Mouse (Mus musculus) liver, embryonic 12.5 days (tissue): ENCODE data around the gene Katnal1. TPM values are rescaled to one million over a fixed set of nuclear protein-coding genes. Genes with fewer than 3 reads are reported as not detected.
A peak's percentile ranks its signal among the peaks of the same experiment; 100 is the strongest.

Experiments used
- ATAC-seq: fragments of 200-750 bp; cut with Nextera tagmentation; 2 replicates; pipeline ENCODE4 v1.8.0; 2017; ENCODE audit warnings: moderate number of reproducible peaks, mild to moderate bottlenecking, moderate library complexity
- H3K27ac ChIP-seq: fragments of 300-500 bp; sonication (generic); 2 replicates; pipeline ENCODE4 v1.5.1; 2016; ENCODE audit warnings: mild to moderate bottlenecking
- H3K27me3 ChIP-seq: fragments of 300-500 bp; sonication (generic); replicated peaks from 2 replicates; pipeline ENCODE4 v1.6.1; 2016; ENCODE audit warnings: mild to moderate bottlenecking, moderate library complexity
- H3K36me3 ChIP-seq: fragments of 300-500 bp; sonication (generic); 2 replicates; pipeline ENCODE4 v1.6.1; 2016; ENCODE audit warnings: mild to moderate bottlenecking, moderate library complexity
- H3K4me1 ChIP-seq: fragments of 300-500 bp; sonication (generic); 2 replicates; pipeline ENCODE4 v1.6.1; 2016
- H3K4me2 ChIP-seq: fragments of 300-500 bp; sonication (generic); 2 replicates; pipeline ENCODE4 v1.6.1; 2016; ENCODE audit warnings: mild to moderate bottlenecking, moderate library complexity
- H3K4me3 ChIP-seq: fragments of 300-500 bp; sonication (generic); 2 replicates; pipeline ENCODE4 v1.5.1; 2016; ENCODE audit warnings: mild to moderate bottlenecking, moderate library complexity
- H3K9ac ChIP-seq: fragments of 300-500 bp; sonication (generic); 2 replicates; pipeline ENCODE4 v1.6.1; 2016; ENCODE audit warnings: mild to moderate bottlenecking, moderate library complexity
- H3K9me3 ChIP-seq: fragments of 300-500 bp; sonication (generic); replicated peaks from 2 replicates; pipeline ENCODE4 v1.6.1; 2016; ENCODE audit warnings: mild to moderate bottlenecking, moderate library complexity
- WGBS: fragments of 180-500 bp; shearing (Covaris S2); methylation state at CpG from one replicate; pipeline ENCODE4 v1.1.7; 2016; ENCODE audit not compliant: insufficient replicate concordance; 5-methylcytosine and 5-hydroxymethylcytosine counted together
- polyA plus RNA-seq: library from polyadenylated mRNA; unstranded; fragments of >200 nt; fragmentation: Nextera tagmentation; extraction: Ambion mirVana; gene quantifications from 2 replicates; pipeline ENCODE4 v1.2.1, GENCODE M21; 2016

Gene Katnal1
- 18.3 and 18.9 TPM in 2 replicates for polyA plus RNA-seq

DNA sequence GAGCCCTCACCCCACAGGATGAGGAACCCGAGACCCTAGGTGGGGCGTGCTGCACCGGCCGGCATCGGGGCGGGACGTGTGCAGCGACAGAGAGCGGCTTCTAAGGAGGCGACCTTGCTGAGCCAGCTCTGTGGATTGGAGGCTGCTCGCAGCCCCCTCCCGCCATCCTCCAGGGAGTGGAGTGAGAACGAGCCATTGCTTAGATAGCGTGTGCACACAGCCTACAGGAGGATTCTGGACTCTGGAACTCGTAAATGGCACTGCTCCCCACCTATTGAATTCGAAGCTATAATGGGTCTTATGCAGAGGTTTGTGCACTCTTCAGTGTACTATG is at the start of gene Katnal1:
Katnal1 (minus strand) TSS at position 205 of the 334 bp plus-strand sequence.
- Histone ChIP-seq H3K9me3 (peaks cover 4% of the 10 kb centered on the region; the same call in 1 of the 2 replicates), H3K27me3 (no peaks in the 10 kb centered on the region), H3K4me2 (peak within 1 kb of the TSS; percentile 95), H3K4me1 (peaks cover 72% of the 10 kb centered on the region), H3K36me3 (peaks cover 31% of the 10 kb centered on the region), H3K27ac (peak within 1 kb of the TSS; percentile 98), H3K9ac (peak within 1 kb of the TSS; percentile 87), H3K4me3 (peak within 1 kb of the TSS; percentile 80)
- ATAC-seq, result peak; percentile 43
- WGBS, result 2% methylated on average over 16 of the region's 16 CpGs

DNA sequence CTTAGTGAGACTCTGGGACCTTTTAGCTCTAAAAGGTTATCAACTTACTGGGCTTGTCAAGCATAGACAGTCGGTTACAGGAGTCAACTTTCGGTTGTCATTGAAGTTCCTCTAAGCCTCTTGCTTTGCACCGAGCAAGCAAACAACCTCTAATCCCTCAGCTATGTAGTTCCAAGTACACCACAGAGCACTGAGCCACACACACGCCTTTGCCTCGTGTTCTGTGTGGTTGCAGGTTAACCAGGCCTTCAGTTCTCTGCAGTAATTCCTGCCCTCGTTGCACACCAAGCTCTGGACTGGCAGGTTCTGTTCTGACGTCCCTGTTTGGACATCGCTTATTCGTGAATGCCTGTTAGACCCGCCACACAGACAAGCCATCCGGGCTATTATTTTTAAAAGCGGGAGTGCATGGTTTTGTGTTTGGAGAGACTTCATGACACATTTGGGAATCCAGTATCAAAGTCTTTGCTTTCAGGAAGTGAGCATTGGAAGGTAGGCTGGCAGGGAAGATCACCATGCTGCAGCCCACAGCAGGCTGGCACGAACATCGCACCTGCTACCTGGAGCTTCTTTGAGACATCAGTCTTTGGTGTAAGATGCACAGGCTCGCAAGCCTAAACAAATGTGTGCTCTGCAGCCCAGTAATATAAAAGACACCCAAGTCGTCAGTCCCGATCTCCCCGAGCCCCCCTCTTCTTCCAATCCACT is 49.5 kb upstream of the Katnal1 start:
- Histone ChIP-seq H3K9me3 (peaks cover 2% of the 10 kb centered on the region; the same call in 1 of the 2 replicates), H3K36me3 (no peaks in the 10 kb centered on the region), H3K4me2 (no peak overlapping the region), H3K9ac (peak overlapping the region; percentile 4; the same call in 1 of the 2 replicates), H3K4me1 (peaks cover 50% of the 10 kb centered on the region), H3K27me3 (no peaks in the 10 kb centered on the region), H3K27ac (peak overlapping the region; percentile 79), H3K4me3 (no peak overlapping the region)
- peak; percentile 34; the same call in 1 of the 2 replicates for ATAC-seq
- WGBS, result 59% methylated on average over 18 of the region's 18 CpGs

DNA sequence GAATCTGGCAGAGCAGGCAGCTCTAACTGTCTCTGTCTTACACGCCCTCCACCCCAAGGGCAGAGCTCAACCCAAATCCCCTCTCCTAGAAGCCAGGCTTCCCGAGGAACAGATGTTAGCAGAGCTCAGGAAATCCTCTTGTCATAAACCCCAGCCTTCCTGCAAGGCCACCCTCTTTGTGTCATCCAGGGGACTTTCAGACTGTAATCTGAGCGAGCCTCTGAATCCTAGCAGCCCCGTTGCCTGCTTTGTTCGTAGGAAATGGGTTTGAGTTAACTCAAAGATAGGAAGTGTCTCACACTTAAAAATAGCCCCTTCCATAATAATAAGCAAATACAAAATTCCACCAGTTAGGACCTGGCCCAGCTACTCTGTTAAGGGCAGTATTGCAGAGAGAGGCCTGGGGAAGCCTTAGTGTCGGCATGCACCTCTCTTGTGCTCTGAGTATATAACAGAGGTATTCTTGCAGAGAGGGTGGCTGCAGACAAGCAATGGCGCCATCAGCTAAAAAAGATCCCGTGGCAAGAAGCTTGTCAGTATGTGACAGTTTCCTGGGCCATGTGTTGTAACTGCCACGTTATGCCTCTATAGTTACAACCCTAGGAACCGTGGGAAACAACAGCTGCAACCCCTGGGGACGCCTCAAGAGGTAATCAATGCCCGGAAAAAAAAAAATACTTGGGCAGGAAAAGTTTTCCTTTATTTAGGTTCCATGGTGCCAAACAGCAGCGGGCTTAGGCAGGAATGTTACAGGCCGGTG is 48.8 kb upstream of the Katnal1 start:
- Histone ChIP-seq H3K4me1 (peaks cover 56% of the 10 kb centered on the region), H3K36me3 (no peaks in the 10 kb centered on the region), H3K9ac (peak overlapping the region; percentile 4; the same call in 1 of the 2 replicates), H3K4me2 (no peak overlapping the region), H3K27ac (peak overlapping the region; percentile 79), H3K27me3 (no peaks in the 10 kb centered on the region), H3K4me3 (no peak overlapping the region), H3K9me3 (no peaks in the 10 kb centered on the region)
- no peak for ATAC-seq
- WGBS, result 25% methylated on average over 14 of the region's 14 CpGs

DNA sequence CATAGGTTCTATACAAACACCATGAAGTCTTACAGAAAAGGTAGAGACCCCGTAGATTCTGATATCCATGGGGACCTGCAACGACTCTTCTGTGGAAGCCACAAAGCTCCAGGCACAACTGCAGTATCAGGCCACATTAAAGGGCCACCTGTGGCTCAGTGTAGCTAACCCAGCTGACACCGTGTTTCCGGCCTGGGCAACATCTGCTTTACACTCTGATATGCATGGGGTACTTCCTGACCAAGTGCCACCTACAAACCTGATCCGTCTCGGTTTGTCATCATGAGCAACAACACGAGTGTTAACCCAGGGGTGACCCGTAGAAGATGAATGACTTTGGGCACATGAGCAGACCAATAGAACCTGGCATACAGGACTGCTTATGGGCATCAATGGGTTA is 47.8 kb upstream of the Katnal1 start:
- no peak overlapping the region for H3K9ac ChIP-seq
- no peaks in the 10 kb centered on the region for H3K27me3 ChIP-seq
- ATAC-seq, result no peak
- 63% methylated on average over 8 of the region's 8 CpGs for WGBS
- peaks cover 57% of the 10 kb centered on the region for H3K4me1 ChIP-seq
- H3K4me3 ChIP-seq, result no peak overlapping the region
- no peaks in the 10 kb centered on the region for H3K9me3 ChIP-seq
- H3K36me3 ChIP-seq, result no peaks in the 10 kb centered on the region
- peak overlapping the region; percentile 79; the same call in 1 of the 2 replicates for H3K27ac ChIP-seq
- H3K4me2 ChIP-seq, result no peak overlapping the region

DNA sequence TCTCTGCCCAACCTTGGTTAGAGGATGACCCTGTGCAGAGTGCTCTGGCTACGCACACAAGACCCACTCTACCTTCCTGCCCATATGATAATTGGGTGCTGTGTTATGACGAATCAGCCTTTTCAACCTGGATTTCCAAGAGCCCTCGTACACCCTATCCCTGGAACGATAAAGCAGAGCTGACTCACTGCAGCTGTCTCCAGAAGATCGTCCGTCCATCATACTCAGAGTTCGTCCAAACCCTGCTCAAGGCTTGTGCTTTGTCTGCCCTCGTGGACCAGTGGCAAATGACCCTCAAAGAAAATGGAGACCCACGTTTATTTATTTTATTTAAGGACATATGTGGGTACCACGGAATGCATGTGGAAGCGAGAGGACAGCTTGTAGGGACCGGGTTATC is 45.9 kb upstream of the Katnal1 start:
- Histone ChIP-seq H3K9me3 (no peaks in the 10 kb centered on the region), H3K27ac (no peak overlapping the region), H3K9ac (no peak overlapping the region), H3K27me3 (no peaks in the 10 kb centered on the region), H3K4me1 (peaks cover 60% of the 10 kb centered on the region), H3K36me3 (no peaks in the 10 kb centered on the region), H3K4me3 (no peak overlapping the region), H3K4me2 (no peak overlapping the region)
- ATAC-seq, result no peak
- WGBS, result 73% methylated on average over 12 of the region's 12 CpGs

DNA sequence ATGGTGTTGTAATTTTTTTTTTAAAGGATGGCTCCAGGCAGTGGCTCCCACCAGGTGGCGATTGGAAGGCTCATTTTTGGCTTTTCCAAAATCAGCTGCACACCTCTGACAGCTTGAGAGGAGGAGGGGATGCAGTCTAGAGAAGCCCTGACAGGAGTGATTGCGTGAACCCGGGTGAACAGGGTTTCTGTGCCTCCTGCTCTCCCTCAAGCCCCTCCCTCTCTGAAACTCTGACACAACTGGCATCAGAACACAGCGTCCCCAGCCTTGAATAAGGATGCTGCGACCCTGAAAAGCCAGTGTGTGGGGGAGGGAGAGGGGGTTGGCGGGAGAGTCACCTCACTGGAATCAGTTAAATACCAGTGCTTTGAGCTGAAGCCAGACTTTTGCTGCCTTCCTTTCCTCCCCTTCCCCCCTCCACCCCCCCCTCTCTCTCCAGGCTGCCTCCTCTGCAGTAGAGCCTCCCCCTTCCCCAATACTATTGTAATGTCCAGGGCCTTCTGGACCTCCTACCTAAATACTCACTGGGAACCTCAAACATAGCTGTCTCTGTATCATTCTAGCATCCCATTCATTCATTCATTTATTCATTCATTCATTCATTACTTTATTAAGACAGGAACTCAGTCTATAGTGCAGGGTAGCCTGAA is 44.0 kb upstream of the Katnal1 start:
- H3K4me2 ChIP-seq, result no peak overlapping the region
- no peaks in the 10 kb centered on the region for H3K36me3 ChIP-seq
- no peak for ATAC-seq
- H3K4me3 ChIP-seq, result no peak overlapping the region
- H3K9me3 ChIP-seq, result no peaks in the 10 kb centered on the region
- no peaks in the 10 kb centered on the region for H3K27me3 ChIP-seq
- whole genome bisulfite sequencing, result 24% methylated on average over 6 of the region's 6 CpGs
- no peak overlapping the region for H3K9ac ChIP-seq
- peaks cover 58% of the 10 kb centered on the region for H3K4me1 ChIP-seq
- no peak overlapping the region for H3K27ac ChIP-seq

DNA sequence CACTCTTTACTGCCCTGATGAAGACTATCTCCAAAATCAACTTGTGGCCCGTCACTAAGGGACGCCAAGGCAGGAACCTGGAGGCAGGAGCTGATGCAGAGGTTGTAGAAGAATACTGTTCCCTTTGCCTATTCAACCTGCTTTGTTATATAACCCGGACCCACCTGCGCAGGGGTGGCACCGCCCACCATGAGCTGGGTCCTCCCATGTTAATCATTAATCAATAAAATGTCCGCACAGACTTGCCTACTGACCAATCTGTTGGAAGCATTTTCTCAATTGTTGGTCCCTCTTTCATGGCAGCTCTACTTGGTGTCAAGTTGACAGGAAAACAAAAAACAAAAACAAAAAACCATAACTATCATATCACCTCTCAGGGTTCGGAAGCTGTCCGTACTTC is 43.0 kb upstream of the Katnal1 start:
- Histone ChIP-seq H3K9ac (no peak overlapping the region), H3K27ac (no peak overlapping the region), H3K27me3 (no peaks in the 10 kb centered on the region), H3K4me3 (no peak overlapping the region), H3K9me3 (no peaks in the 10 kb centered on the region), H3K4me1 (peaks cover 58% of the 10 kb centered on the region), H3K36me3 (no peaks in the 10 kb centered on the region), H3K4me2 (no peak overlapping the region)
- 81% methylated on average over 8 of the region's 8 CpGs for WGBS
- ATAC-seq, result no peak

DNA sequence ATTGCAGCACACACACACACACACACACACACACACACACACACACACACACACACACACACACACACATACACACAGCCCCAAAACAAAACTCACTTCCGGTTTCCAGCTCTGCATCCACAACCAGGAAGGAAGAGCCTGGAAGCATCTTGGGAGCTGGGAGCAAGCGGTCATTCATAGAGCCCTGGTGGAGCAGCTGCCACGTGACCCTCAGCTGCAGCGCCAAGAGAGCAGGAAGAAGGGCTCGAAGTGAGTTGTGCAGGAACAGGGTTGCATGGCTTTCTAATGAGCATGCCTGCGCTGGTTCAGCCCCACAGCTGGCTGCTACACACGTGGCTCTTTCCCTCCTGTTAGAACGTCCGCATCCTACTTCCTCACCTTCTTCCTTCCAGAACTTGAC is 40.5 kb upstream of the Katnal1 start:
- 49% methylated on average over 9 of the region's 9 CpGs for WGBS
- Histone ChIP-seq H3K4me3 (no peak overlapping the region), H3K9ac (no peak overlapping the region), H3K4me2 (no peak overlapping the region), H3K4me1 (peaks cover 78% of the 10 kb centered on the region), H3K27ac (no peak overlapping the region), H3K27me3 (no peaks in the 10 kb centered on the region), H3K9me3 (no peaks in the 10 kb centered on the region), H3K36me3 (no peaks in the 10 kb centered on the region)
- no peak for ATAC-seq

DNA sequence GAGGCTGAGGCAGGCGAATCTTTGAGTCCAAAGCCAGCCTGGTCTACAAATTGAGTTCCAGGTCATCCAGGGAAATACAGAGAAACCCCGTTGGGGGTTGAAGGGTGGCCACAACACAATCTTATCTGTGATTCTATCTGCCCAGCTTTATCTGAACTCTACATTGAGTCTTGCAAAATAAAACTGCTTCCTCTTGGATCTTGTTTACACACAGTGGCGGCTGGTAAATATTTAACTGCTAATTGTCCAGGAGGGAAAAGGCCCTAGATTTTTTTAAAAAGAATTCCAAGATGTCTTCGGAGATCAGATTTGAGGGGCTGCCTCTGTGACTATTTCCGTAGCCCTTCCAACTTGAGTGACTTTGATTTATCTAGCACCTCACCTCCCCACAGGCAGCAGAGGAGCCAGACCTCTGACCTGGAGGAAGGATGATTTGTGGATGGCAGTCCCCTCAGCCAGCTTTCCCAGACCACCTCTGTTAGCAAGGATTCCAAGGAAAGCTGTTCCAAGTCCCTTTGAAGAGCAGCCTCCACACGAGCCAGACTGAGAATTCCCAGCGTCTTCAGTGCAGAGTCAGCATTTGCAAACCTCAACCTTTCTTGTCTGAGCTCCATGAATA is 39.9 kb upstream of the Katnal1 start:
- H3K9ac ChIP-seq, result no peak overlapping the region
- no peak for ATAC-seq
- H3K4me3 ChIP-seq, result no peak overlapping the region
- no peaks in the 10 kb centered on the region for H3K9me3 ChIP-seq
- no peaks in the 10 kb centered on the region for H3K27me3 ChIP-seq
- whole genome bisulfite sequencing, result 46% methylated on average over 7 of the region's 7 CpGs
- peaks cover 78% of the 10 kb centered on the region for H3K4me1 ChIP-seq
- no peak overlapping the region for H3K4me2 ChIP-seq
- peak overlapping the region; percentile 55; the same call in 1 of the 2 replicates for H3K27ac ChIP-seq
- H3K36me3 ChIP-seq, result no peaks in the 10 kb centered on the region

DNA sequence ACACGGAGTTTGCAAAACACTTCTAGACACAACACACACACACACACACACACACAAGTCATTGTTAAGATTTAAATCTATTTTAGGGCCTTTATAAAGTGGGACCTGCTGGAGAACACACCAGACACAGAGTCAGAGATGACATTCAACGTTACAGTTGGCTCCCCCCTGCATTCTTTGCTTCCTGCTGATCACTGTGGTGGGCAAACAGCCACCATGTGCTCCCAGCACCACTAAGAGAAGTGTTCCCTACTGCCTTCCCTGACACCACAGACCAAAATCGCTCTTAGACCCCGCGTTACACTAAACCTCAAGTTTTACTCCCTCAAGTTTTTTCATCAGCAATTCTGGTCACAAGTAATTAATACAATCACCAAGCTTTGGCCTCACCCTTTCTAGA is 39.1 kb upstream of the Katnal1 start:
- no peak overlapping the region for H3K9ac ChIP-seq
- no peaks in the 10 kb centered on the region for H3K27me3 ChIP-seq
- ATAC-seq, result no peak
- H3K9me3 ChIP-seq, result no peaks in the 10 kb centered on the region
- 49% methylated on average over 5 of the region's 5 CpGs for WGBS
- H3K36me3 ChIP-seq, result no peaks in the 10 kb centered on the region
- peaks cover 80% of the 10 kb centered on the region for H3K4me1 ChIP-seq
- H3K4me2 ChIP-seq, result no peak overlapping the region
- H3K4me3 ChIP-seq, result no peak overlapping the region
- H3K27ac ChIP-seq, result peak overlapping the region; percentile 33; the same call in 1 of the 2 replicates

DNA sequence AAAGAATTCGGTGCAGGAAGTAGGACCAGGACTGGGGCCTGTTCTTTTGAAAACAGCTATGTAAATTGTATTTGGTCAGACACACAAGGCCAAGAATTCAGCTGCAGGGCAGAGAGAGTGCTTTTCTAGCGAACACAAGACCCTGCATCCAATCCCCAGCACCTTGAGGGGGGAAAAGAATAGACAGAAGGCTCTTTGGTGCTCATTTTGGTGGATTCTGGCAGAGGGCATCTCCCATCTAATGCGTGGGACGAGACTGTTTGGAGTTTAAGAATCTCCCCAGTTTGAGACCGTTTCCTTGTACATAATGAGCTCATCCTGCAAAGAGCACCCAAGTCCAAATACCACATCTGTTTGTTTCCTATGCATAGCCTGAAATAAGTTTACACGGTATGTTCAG is 37.3 kb upstream of the Katnal1 start:
- H3K27ac ChIP-seq, result peak overlapping the region; percentile 91
- ATAC-seq, result no peak
- WGBS, result 56% methylated on average over 6 of the region's 6 CpGs
- H3K9ac ChIP-seq, result peak overlapping the region; percentile 47
- H3K27me3 ChIP-seq, result no peaks in the 10 kb centered on the region
- peaks cover 75% of the 10 kb centered on the region for H3K4me1 ChIP-seq
- H3K9me3 ChIP-seq, result no peaks in the 10 kb centered on the region
- peak overlapping the region; percentile 65 for H3K4me2 ChIP-seq
- H3K4me3 ChIP-seq, result no peak overlapping the region
- no peaks in the 10 kb centered on the region for H3K36me3 ChIP-seq
